Mouse (Mus musculus): ENCODE measurements around the gene Ccer2. TPM values are rescaled to one million over a fixed set of nuclear protein-coding genes. Genes with fewer than 3 reads are reported as not detected.

Gene Ccer2
- polyA plus RNA-seq (2014; fragmentation: Illumina TruSeq; extraction: RNeasy Lipid Tissue Mini Kit (QIAGEN cat#74804)), result not detected

GRCm38 (mm10) chr7:28756079-28756478 lies at the start of gene Ccer2:
TSS of gene Ccer2 (plus strand) at chr7:28756174.

GRCm38 (mm10) chr7:28716590-28717281 lies 39.2 kb upstream of the Ccer2 start, which contains the start of gene Fbxo17:
TSS of gene Fbxo17 (plus strand) at chr7:28716804.

DNA sequence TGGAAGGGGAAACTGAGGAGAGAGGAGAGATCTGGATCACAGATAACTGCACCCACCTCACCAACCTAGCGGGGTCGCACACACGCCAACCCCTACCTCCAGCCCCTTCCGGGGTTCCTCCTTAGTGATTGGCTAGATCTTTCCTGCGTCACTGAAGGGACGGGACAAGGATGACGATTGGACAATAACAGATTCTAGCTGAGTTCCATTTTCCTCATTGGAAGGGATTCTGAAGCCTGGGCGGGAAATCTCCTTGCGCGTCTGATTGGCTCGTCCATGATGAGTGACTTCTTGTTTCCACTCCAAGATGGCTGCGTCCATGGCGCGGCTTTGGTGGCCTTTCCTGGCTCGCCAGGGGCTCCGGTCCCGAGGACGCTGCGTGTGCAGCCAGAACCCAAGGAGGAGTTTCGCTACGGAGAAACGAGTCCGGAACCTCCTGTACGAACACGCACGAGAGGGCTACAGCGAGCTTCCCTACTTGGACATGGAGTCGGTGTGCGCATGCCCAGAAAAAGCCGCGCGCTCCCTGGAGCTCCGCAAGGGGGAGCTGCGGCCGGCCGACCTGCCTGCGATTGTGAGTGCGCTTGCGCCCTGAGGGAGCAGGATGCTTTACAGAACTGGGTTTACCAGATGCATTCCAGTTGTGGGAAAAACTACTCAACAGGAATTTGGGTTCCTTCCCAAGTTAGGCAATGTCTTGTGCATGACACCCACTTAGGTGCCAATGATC lies 14.1 kb upstream of the Ccer2 start, which contains the start of the genes Mrps12 and Sars2:
Gene Mrps12, minus strand, starts transcription at position 112 of the 730 bp plus-strand sequence.
Gene Sars2, plus strand, starts transcription at position 284 of the 730 bp plus-strand sequence.

DNA sequence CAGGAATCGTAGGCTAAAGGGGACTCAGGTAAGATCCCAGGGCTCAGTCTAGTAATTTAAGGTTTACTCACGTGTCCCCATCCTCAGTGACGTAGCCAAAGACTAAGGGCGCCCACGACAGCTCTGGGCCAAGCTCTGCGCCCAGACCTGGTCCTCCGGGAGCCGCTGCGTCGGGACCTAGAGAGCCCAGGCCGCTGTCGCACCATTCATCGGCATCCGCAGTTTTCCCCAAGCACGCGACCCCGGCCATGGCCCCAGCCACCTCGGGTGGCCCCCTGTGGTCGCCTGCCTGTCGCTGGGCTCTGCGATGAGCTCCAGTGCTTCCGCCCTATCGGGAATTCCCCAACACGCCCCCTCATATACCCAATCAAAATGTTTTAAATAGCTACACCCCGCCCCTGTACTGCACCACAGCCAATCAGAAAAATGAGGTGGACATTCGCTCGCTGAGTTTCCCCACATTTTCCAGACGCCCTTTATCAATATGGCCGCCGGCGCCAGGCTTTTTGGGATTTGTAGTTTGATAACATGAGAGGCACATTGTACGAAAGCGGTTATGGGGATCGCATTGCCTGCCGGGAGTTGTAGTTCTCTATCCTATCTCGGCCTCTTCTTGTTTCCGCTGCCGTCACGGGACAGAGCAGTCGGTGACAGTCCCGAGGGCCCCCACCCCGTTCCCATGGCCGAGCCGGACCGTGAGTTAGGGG lies 10.4 kb downstream of the Ccer2 start, which contains the start of gene Sirt2:
Gene Sirt2, plus strand, starts transcription at position 563 of the 707 bp plus-strand sequence.

DNA sequence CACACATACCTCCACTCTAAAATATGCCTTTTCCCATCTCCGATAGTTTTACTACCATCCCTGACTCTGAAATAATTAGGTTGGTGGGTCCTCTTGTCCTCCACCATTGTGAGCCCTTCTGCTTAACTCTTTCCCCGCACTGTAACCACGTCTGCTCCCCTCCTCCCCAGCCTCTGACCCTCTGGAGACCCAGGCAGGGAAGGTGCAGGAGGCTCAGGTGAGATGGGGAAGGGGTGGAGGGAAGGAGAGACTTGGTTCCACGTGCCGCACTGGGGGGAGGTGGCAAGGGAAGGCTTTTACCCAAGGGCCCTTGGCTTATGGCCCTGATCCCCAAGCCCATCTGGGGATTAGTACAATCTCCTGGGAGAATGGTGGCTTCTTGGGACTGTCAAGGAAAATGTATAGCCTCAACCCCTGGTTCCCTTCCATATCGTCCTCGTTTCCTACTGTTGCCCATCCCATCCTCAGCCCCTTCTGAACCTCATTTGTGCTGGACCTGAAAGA lies 11.5 kb downstream of the Ccer2 start, which contains the start of gene Nfkbib:
Gene Nfkbib, minus strand, starts transcription at position 51 of the 504 bp plus-strand sequence.

GRCm38 (mm10) chr7:28788307-28789195 lies 32.6 kb downstream of the Ccer2 start, which contains the start of gene Rinl:
TSS of gene Rinl (plus strand) at chr7:28788969.

GRCm38 (mm10) chr7:28808221-28808941 lies 52.4 kb downstream of the Ccer2 start, which contains the start of gene Hnrnpl:
TSS of gene Hnrnpl (plus strand) at chr7:28808541.

Other genes with a start within 250 kb of the Ccer2 start
- not detected for gene Ifnl2, start 245.7 kb upstream of the Ccer2 start, polyA plus RNA-seq (2014; fragmentation: Illumina TruSeq; extraction: RNeasy Lipid Tissue Mini Kit (QIAGEN cat#74804))
- gene Ifnl3, start 233.3 kb upstream of the Ccer2 start, polyA plus RNA-seq (2014; fragmentation: Illumina TruSeq; extraction: RNeasy Lipid Tissue Mini Kit (QIAGEN cat#74804)), result not detected
- not detected for gene Sycn, start 215.3 kb upstream of the Ccer2 start, polyA plus RNA-seq (2014; fragmentation: Illumina TruSeq; extraction: RNeasy Lipid Tissue Mini Kit (QIAGEN cat#74804))
- gene Nccrp1, start 208.9 kb upstream of the Ccer2 start, polyA plus RNA-seq (2014; fragmentation: Illumina TruSeq; extraction: RNeasy Lipid Tissue Mini Kit (QIAGEN cat#74804)), result not detected
- 23.7 TPM for gene Samd4b, start 158.0 kb upstream of the Ccer2 start, polyA plus RNA-seq (2014; fragmentation: Illumina TruSeq; extraction: RNeasy Lipid Tissue Mini Kit (QIAGEN cat#74804))
- 0.94 TPM for gene Pak4, start 158.0 kb upstream of the Ccer2 start, polyA plus RNA-seq (2014; fragmentation: Illumina TruSeq; extraction: RNeasy Lipid Tissue Mini Kit (QIAGEN cat#74804))
- gene Acp7, start 124.8 kb upstream of the Ccer2 start, polyA plus RNA-seq (2014; fragmentation: Illumina TruSeq; extraction: RNeasy Lipid Tissue Mini Kit (QIAGEN cat#74804)), result not detected
- gene Fbxo27, start 63.3 kb upstream of the Ccer2 start, polyA plus RNA-seq (2014; fragmentation: Illumina TruSeq; extraction: RNeasy Lipid Tissue Mini Kit (QIAGEN cat#74804)), result 0.51 TPM
- 1.2 TPM for gene Fbxo17, start 39.4 kb upstream of the Ccer2 start, polyA plus RNA-seq (2014; fragmentation: Illumina TruSeq; extraction: RNeasy Lipid Tissue Mini Kit (QIAGEN cat#74804))
- 19.0 TPM for gene Mrps12, start 14.4 kb upstream of the Ccer2 start, polyA plus RNA-seq (2014; fragmentation: Illumina TruSeq; extraction: RNeasy Lipid Tissue Mini Kit (QIAGEN cat#74804))
- not detected for gene Sars2, start 14.2 kb upstream of the Ccer2 start, polyA plus RNA-seq (2014; fragmentation: Illumina TruSeq; extraction: RNeasy Lipid Tissue Mini Kit (QIAGEN cat#74804))
- gene Sirt2, start 10.6 kb downstream of the Ccer2 start, polyA plus RNA-seq (2014; fragmentation: Illumina TruSeq; extraction: RNeasy Lipid Tissue Mini Kit (QIAGEN cat#74804)), result 15.0 TPM
- not detected for gene Nfkbib, start 11.3 kb downstream of the Ccer2 start, polyA plus RNA-seq (2014; fragmentation: Illumina TruSeq; extraction: RNeasy Lipid Tissue Mini Kit (QIAGEN cat#74804))
- 1.2 TPM for gene Rinl, start 32.8 kb downstream of the Ccer2 start, polyA plus RNA-seq (2014; fragmentation: Illumina TruSeq; extraction: RNeasy Lipid Tissue Mini Kit (QIAGEN cat#74804))
- 395 TPM for gene Hnrnpl, start 52.4 kb downstream of the Ccer2 start, polyA plus RNA-seq (2014; fragmentation: Illumina TruSeq; extraction: RNeasy Lipid Tissue Mini Kit (QIAGEN cat#74804))
- gene Ech1, start 69.0 kb downstream of the Ccer2 start, polyA plus RNA-seq (2014; fragmentation: Illumina TruSeq; extraction: RNeasy Lipid Tissue Mini Kit (QIAGEN cat#74804)), result 9.2 TPM
- gene Lgals4, start 77.7 kb downstream of the Ccer2 start, polyA plus RNA-seq (2014; fragmentation: Illumina TruSeq; extraction: RNeasy Lipid Tissue Mini Kit (QIAGEN cat#74804)), result not detected
- gene Lgals7, start 107.7 kb downstream of the Ccer2 start, polyA plus RNA-seq (2014; fragmentation: Illumina TruSeq; extraction: RNeasy Lipid Tissue Mini Kit (QIAGEN cat#74804)), result not detected
- gene Capn12, start 125.2 kb downstream of the Ccer2 start, polyA plus RNA-seq (2014; fragmentation: Illumina TruSeq; extraction: RNeasy Lipid Tissue Mini Kit (QIAGEN cat#74804)), result not detected
- 33.7 TPM for gene Actn4, start 206.2 kb downstream of the Ccer2 start, polyA plus RNA-seq (2014; fragmentation: Illumina TruSeq; extraction: RNeasy Lipid Tissue Mini Kit (QIAGEN cat#74804))
- gene Eif3k, start 225.7 kb downstream of the Ccer2 start, polyA plus RNA-seq (2014; fragmentation: Illumina TruSeq; extraction: RNeasy Lipid Tissue Mini Kit (QIAGEN cat#74804)), result 2.1 TPM
- gene Map4k1, start 225.9 kb downstream of the Ccer2 start, polyA plus RNA-seq (2014; fragmentation: Illumina TruSeq; extraction: RNeasy Lipid Tissue Mini Kit (QIAGEN cat#74804)), result not detected